Mouse (Mus musculus) stomach, embryonic 16.5 days (tissue): ENCODE results near the gene Ltbp3. TPM values are rescaled to one million over a fixed set of nuclear protein-coding genes. Genes with fewer than 3 reads are reported as not detected.

Source experiments
- ATAC-seq: fragments of 200-750 bp; cut with Nextera tagmentation; 2 replicates; pipeline ENCODE4 v1.8.0; 2017; ENCODE audit warnings: moderate number of reproducible peaks, moderate TSS enrichment; ENCODE audit not compliant: insufficient read depth, low FRiP score
- H3K27ac ChIP-seq: fragments of 300-500 bp; sonication (generic); 2 replicates; pipeline ENCODE4 v1.5.1; 2014; ENCODE audit warnings: low read length
- H3K27me3 ChIP-seq: fragments of 300-500 bp; sonication (generic); 2 replicates; pipeline ENCODE4 v1.6.1; 2014; ENCODE audit warnings: low read length, control low read depth, mixed read lengths; ENCODE audit not compliant: control insufficient read depth, insufficient read depth
- H3K36me3 ChIP-seq: fragments of 300-500 bp; sonication (generic); 2 replicates; pipeline ENCODE4 v1.6.1; 2014; ENCODE audit warnings: low read length; ENCODE audit not compliant: control insufficient read depth, insufficient read depth
- H3K4me1 ChIP-seq: fragments of 300-500 bp; sonication (generic); 2 replicates; pipeline ENCODE4 v1.6.1; 2014; ENCODE audit warnings: low read length, control low read depth, mixed read lengths; ENCODE audit not compliant: control insufficient read depth, insufficient read depth
- H3K4me2 ChIP-seq: fragments of 300-500 bp; sonication (generic); 2 replicates; pipeline ENCODE4 v1.6.1; 2014; ENCODE audit warnings: low read depth, low read length, mixed read lengths
- H3K4me3 ChIP-seq: fragments of 300-500 bp; sonication (generic); replicated peaks from 2 replicates; pipeline ENCODE4 v1.5.1; 2014; ENCODE audit warnings: mild to moderate bottlenecking, low read length
- H3K9ac ChIP-seq: fragments of 300-500 bp; sonication (generic); 2 replicates; pipeline ENCODE4 v1.6.1; 2014; ENCODE audit warnings: low read length
- H3K9me3 ChIP-seq: fragments of 300-500 bp; sonication (generic); replicated peaks from 2 replicates; pipeline ENCODE4 v1.6.1; 2016; ENCODE audit warnings: low read length, control low read depth; ENCODE audit not compliant: control insufficient read depth
- WGBS: fragments of 180-500 bp; shearing (Covaris S2); extraction: QIAGEN DNeasy Blood & Tissue Kit; methylation state at CpG from one replicate; pipeline ENCODE4 v1.1.7; 2014; 5-methylcytosine and 5-hydroxymethylcytosine counted together
- polyA plus RNA-seq: library from polyadenylated mRNA; unstranded; fragments of >200 nt; fragmentation: Nextera tagmentation; extraction: Ambion mirVana; gene quantifications from 2 replicates; pipeline ENCODE4 v1.2.1, GENCODE M21; 2015

Ltbp3 gene
- polyA plus RNA-seq, 1 experiment from 2014 or later: 24.6 TPM

- peak overlapping the region; percentile 97 for H3K4me3 ChIP-seq
- H3K27ac ChIP-seq: peak overlapping the region; percentile 61; the same call in 1 of the 2 replicates
- whole genome bisulfite sequencing: 0% methylated on average over 7 of the region's 7 CpGs
- ATAC-seq: no peak
- H3K9ac ChIP-seq: peak overlapping the region; percentile 77
- H3K9me3 ChIP-seq: no peaks in the 10 kb centered on the region
- peaks cover 17% of the 10 kb centered on the region for H3K36me3 ChIP-seq
- no peaks in the 10 kb centered on the region for H3K27me3 ChIP-seq
- H3K4me2 ChIP-seq: peak overlapping the region; percentile 98
- H3K4me1 ChIP-seq: peaks cover 21% of the 10 kb centered on the region
Measured at GRCm38 (mm10) chr19:5798700-5799479, 58.2 kb downstream of the Ltbp3 start.

DNA sequence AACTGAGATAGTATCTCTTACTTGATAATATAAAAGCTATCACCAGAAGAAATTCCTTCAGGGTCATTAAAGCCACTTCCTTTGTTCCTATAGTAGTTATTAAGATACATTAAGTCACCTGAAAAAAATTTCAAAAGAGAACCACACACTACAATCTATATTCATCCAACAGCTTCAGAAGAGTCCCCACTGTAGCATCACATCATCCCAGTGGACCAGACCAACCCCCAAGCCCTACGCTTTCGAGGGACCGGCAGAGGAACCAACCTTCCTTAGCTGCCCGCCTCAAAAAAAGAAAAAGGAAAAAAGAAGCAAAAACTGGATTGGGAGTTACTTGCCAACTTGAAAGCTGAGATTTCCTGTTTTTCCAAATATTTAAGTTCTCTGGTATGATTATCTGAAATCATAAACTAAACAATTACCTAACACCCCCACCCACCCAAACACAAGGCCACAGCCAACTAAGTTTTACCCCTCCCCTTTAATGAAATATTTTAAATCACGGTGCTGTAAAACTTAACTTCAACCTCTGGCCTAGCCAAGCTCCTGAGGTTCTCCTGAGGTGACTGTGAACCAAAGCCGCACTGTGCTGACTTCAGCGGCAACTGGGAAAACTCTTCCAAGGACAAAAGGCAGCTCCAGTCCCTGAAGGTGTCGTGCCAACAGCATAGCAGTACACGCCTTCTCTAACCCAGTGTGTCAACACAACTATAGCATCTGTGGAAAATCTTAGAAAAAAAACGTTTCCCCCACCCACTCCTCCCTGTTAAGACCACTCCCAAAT, 59.1 kb downstream of the Ltbp3 start:
- H3K36me3 ChIP-seq: peaks cover 17% of the 10 kb centered on the region

GRCm38 (mm10) chr19:5800350-5800631, 59.6 kb downstream of the Ltbp3 start:
- ATAC-seq: no peak
- H3K27ac ChIP-seq: peak overlapping the region; percentile 95
- H3K36me3 ChIP-seq: peaks cover 17% of the 10 kb centered on the region
- H3K4me1 ChIP-seq: peaks cover 33% of the 10 kb centered on the region
- peak overlapping the region; percentile 98 for H3K4me2 ChIP-seq
- no peaks in the 10 kb centered on the region for H3K9me3 ChIP-seq
- no peaks in the 10 kb centered on the region for H3K27me3 ChIP-seq
- peak overlapping the region; percentile 99 for H3K9ac ChIP-seq
- H3K4me3 ChIP-seq: peak overlapping the region; percentile 97
- WGBS: 1% methylated on average over 2 of the region's 2 CpGs

More for the DNA sequence above, 59.1 kb downstream of the Ltbp3 start:
- Histone ChIP-seq H3K9me3 (no peaks in the 10 kb centered on the region), H3K4me2 (peak overlapping the region; percentile 98), H3K4me3 (peak overlapping the region; percentile 97), H3K4me1 (peaks cover 30% of the 10 kb centered on the region), H3K9ac (peak overlapping the region; percentile 99), H3K27me3 (no peaks in the 10 kb centered on the region), H3K27ac (peak overlapping the region; percentile 95)
- WGBS: 0% methylated on average over 10 of the region's 10 CpGs
- no peak for ATAC-seq

GRCm38 (mm10) chr19:5800632-5801431, 60.1 kb downstream of the Ltbp3 start:
- H3K4me3 ChIP-seq: peak overlapping the region; percentile 97
- ATAC-seq: no peak
- H3K4me2 ChIP-seq: peak overlapping the region; percentile 98
- peaks cover 14% of the 10 kb centered on the region for H3K36me3 ChIP-seq
- H3K27ac ChIP-seq: peak overlapping the region; percentile 95
- peak overlapping the region; percentile 99 for H3K9ac ChIP-seq
- no peaks in the 10 kb centered on the region for H3K27me3 ChIP-seq
- peaks cover 29% of the 10 kb centered on the region for H3K4me1 ChIP-seq
- no peaks in the 10 kb centered on the region for H3K9me3 ChIP-seq
- WGBS: under 1% methylated on average over 19 of the region's 19 CpGs

GRCm38 (mm10) chr19:5801432-5801964, 60.8 kb downstream of the Ltbp3 start:
- 1% methylated on average over 3 of the region's 3 CpGs for WGBS
- peak overlapping the region; percentile 98 for H3K4me2 ChIP-seq
- ATAC-seq: no peak
- peak overlapping the region; percentile 99 for H3K9ac ChIP-seq
- no peaks in the 10 kb centered on the region for H3K9me3 ChIP-seq
- peak overlapping the region; percentile 97 for H3K4me3 ChIP-seq
- H3K27me3 ChIP-seq: no peaks in the 10 kb centered on the region
- peak overlapping the region; percentile 95 for H3K27ac ChIP-seq
- peaks cover 29% of the 10 kb centered on the region for H3K4me1 ChIP-seq
- peaks cover 7% of the 10 kb centered on the region for H3K36me3 ChIP-seq

DNA sequence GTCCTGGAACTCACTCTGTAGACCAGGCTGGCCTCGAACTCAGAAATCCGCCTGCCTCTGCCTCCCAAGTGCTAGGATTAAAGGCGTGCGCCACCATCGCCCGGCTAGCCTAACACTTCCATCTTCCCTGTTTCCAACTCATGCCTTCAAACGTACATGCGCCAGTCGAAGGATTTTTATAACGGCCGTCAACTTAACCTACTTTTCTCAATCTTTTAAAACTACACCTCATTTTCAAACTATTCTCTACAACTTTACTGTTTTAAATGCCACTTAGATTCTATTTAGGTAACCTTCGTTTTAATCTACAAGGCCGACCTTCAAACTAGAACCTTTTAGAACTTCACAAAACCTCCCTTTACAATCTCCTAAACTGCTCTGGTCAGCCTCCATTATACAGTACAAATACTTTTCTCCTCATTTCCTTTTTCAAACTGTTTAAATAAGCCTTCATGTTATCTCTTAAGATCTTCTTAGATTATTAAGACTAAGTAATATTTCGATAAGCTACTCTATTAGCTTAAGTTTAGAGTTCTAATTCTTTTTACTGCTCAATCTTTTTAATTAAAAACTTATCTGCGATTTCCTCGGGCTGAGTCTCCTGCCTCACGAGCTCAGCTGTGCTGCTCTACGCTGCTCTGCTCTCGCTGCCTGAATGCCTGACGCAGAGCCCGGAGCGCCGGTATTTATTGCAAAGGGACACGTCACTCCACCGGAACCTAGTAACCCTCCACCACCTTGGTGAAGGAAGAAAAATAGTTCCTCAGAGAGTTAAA, 61.5 kb downstream of the Ltbp3 start:
- H3K27me3 ChIP-seq: no peaks in the 10 kb centered on the region
- H3K9ac ChIP-seq: peak overlapping the region; percentile 91
- no peaks in the 10 kb centered on the region for H3K9me3 ChIP-seq
- peaks cover 29% of the 10 kb centered on the region for H3K4me1 ChIP-seq
- H3K27ac ChIP-seq: peak overlapping the region; percentile 100
- under 1% methylated on average over 25 of the region's 25 CpGs for WGBS
- peak; percentile 23; the same call in 1 of the 2 replicates for ATAC-seq
- H3K4me2 ChIP-seq: peak overlapping the region; percentile 98
- peaks cover under 1% of the 10 kb centered on the region; the same call in 1 of the 2 replicates for H3K36me3 ChIP-seq
- H3K4me3 ChIP-seq: peak overlapping the region; percentile 97

- H3K4me3 ChIP-seq: peak overlapping the region; percentile 97
- peak overlapping the region; percentile 100 for H3K27ac ChIP-seq
- ATAC-seq: no peak
- under 1% methylated on average over 4 of the region's 4 CpGs for WGBS
- H3K9ac ChIP-seq: peak overlapping the region; percentile 91
- H3K4me1 ChIP-seq: peaks cover 34% of the 10 kb centered on the region
- no peaks in the 10 kb centered on the region for H3K36me3 ChIP-seq
- H3K27me3 ChIP-seq: no peaks in the 10 kb centered on the region
- H3K9me3 ChIP-seq: no peaks in the 10 kb centered on the region
- H3K4me2 ChIP-seq: peak overlapping the region; percentile 82
Measured at GRCm38 (mm10) chr19:5802787-5803040, 62.0 kb downstream of the Ltbp3 start.

- H3K9ac ChIP-seq: peak overlapping the region; percentile 91
- peaks cover 35% of the 10 kb centered on the region for H3K4me1 ChIP-seq
- peak overlapping the region; percentile 97 for H3K4me3 ChIP-seq
- no peaks in the 10 kb centered on the region for H3K27me3 ChIP-seq
- no peaks in the 10 kb centered on the region for H3K9me3 ChIP-seq
- H3K36me3 ChIP-seq: no peaks in the 10 kb centered on the region
- peak overlapping the region; percentile 82 for H3K4me2 ChIP-seq
- ATAC-seq: peak; percentile 96
- H3K27ac ChIP-seq: peak overlapping the region; percentile 100
- WGBS: under 1% methylated on average over 67 of the region's 67 CpGs
Measured at GRCm38 (mm10) chr19:5803041-5803880, 62.6 kb downstream of the Ltbp3 start.
